28 mouse cellular contexts compared by ENCODE assay signal in genomic region chr1:185657286-185657685, GRCm38 (mm10).
"Had no signal": no experiment of that assay in that cellular context is flagged by ENCODE, and none has a peak within 500 bp of the region (broad histone marks: within the 10 kb centered on the region; RNA-seq: fewer than 3 reads in every experiment).

No protein-coding gene starts in this region.

- H3K4me3 ChIP-seq: heart, embryonic 15.5 days; hindbrain, embryonic 10.5 days; hindbrain, embryonic 12.5 days; hindbrain, embryonic 13.5 days; hindbrain, embryonic 15.5 days; intestine, embryonic 15.5 days; kidney, embryonic 15.5 days; layer of hippocampus, adult 2 months; left cerebral cortex, adult 2 months had no signal

- H3K4me1 ChIP-seq: heart, embryonic 15.5 days; hindbrain, embryonic 10.5 days; hindbrain, embryonic 12.5 days; hindbrain, embryonic 13.5 days; hindbrain, embryonic 15.5 days; intestine, embryonic 15.5 days; kidney, embryonic 15.5 days had no signal

- H3K27me3 ChIP-seq: heart, embryonic 15.5 days; hindbrain, embryonic 12.5 days; hindbrain, embryonic 13.5 days; hindbrain, embryonic 15.5 days; intestine, embryonic 15.5 days; kidney, embryonic 15.5 days had no signal

- H3K36me3 ChIP-seq: heart, embryonic 15.5 days; hindbrain, embryonic 10.5 days; hindbrain, embryonic 12.5 days; hindbrain, embryonic 13.5 days; hindbrain, embryonic 15.5 days; intestine, embryonic 15.5 days; kidney, embryonic 15.5 days had no signal

- H3K9me3 ChIP-seq: heart, embryonic 15.5 days; hindbrain, embryonic 10.5 days; hindbrain, embryonic 12.5 days; hindbrain, embryonic 13.5 days; hindbrain, embryonic 15.5 days; intestine, embryonic 15.5 days; kidney, embryonic 15.5 days had no signal

- DNase-seq: heart, postnatal 10 days; heart, postnatal 14 days; heart, postnatal 36 days; heart, postnatal 4 days; kidney, adult 11 months; kidney, adult 18-20 months; kidney, adult 2 months; kidney, adult 8-10 months; kidney, adult 9 months; kidney, postnatal 10 days; kidney, postnatal 14 days; kidney, postnatal 25 days; kidney, postnatal 36 days; kidney, postnatal 4 days; layer of hippocampus, adult 9-11 months; layer of hippocampus, postnatal 36 days had no signal

- H3K27ac ChIP-seq: heart, embryonic 15.5 days; hindbrain, embryonic 10.5 days; hindbrain, embryonic 12.5 days; hindbrain, embryonic 13.5 days; hindbrain, embryonic 14.5 days; hindbrain, embryonic 15.5 days; hindbrain, postnatal 0 days; intestine, embryonic 15.5 days; kidney, embryonic 15.5 days; kidney, postnatal 0 days; layer of hippocampus, adult 2 months; left cerebral cortex, adult 2 months had no signal
